29 mouse cellular contexts compared by ENCODE assay signal in the genomic region with DNA sequence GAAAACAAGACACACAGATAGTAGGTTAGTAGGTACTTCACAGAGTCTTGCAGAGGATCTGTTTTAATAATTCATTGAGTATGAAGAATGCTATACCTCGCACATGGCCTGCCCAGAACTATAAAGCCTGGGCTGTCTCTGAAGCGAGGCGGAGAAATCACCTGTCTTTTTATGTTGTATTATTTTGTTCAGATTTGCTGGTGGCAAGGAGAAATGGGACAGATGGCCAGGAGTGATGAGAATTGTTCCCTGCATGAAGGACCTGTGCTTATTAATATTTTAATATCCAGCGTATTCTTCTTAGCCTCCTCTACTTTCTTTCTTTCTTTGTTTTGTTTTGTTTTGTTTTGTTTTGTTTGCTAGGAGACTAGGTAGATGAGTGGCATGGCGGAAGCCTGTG.
DNase-seq lines count a peak whose midpoint lies in the region; ATAC-seq and TF ChIP-seq lines count a peak whose summit lies in the region.
"Had no signal": no experiment of that assay in that cellular context is flagged by ENCODE, and none has a peak within 500 bp of the region (broad histone marks: within the 10 kb centered on the region; RNA-seq: fewer than 3 reads in every experiment).

No protein-coding gene starts in this region.

- H3K27me3 ChIP-seq in heart, adult 2 months (ENCODE audit: control insufficient read depth, insufficient read depth, low read length), result no peaks in the 10 kb centered on the region
- H3K27me3 ChIP-seq: embryonic facial prominence, embryonic 13.5 days; forebrain, embryonic 12.5 days; forebrain, embryonic 15.5 days; heart, embryonic 12.5 days; heart, embryonic 15.5 days; kidney, embryonic 15.5 days had no signal

- 80% methylated on average over 5 of the region's 5 CpGs for whole genome bisulfite sequencing in heart, adult 2 months

- H3K4me1 ChIP-seq in heart, adult 2 months (ENCODE audit: control insufficient read depth, insufficient read depth, low read length), result no peaks in the 10 kb centered on the region
- H3K4me1 ChIP-seq: embryonic facial prominence, embryonic 10.5 days; embryonic facial prominence, embryonic 13.5 days; forebrain, embryonic 12.5 days; forebrain, embryonic 15.5 days; heart, embryonic 12.5 days; heart, embryonic 15.5 days; hindbrain, embryonic 10.5 days; kidney, embryonic 15.5 days had no signal

- no peaks in the 10 kb centered on the region for H3K79me2 ChIP-seq in heart, adult 2 months (replicated peaks; ENCODE audit: control insufficient read depth, insufficient read depth, low read length)

- no peak for TF ChIP-seq CTCF in heart, adult 2 months (IDR thresholded peaks at IDR 0.05)

- H3K9ac ChIP-seq in heart, adult 2 months (ENCODE audit: low read depth, low read length), result no peak overlapping the region
- H3K9ac ChIP-seq: embryonic facial prominence, embryonic 13.5 days; forebrain, embryonic 12.5 days; forebrain, embryonic 15.5 days; heart, embryonic 12.5 days; heart, embryonic 15.5 days; hindbrain, embryonic 14.5 days; kidney, embryonic 15.5 days had no signal

- no peak for TF ChIP-seq EP300 in heart, adult 2 months (IDR thresholded peaks at IDR 0.05; ENCODE audit: insufficient read depth, low read depth, low read length)

- H3K4me3 ChIP-seq in heart, adult 2 months, result no peak overlapping the region
- H3K4me3 ChIP-seq: embryonic facial prominence, embryonic 10.5 days; embryonic facial prominence, embryonic 13.5 days; erythroblast, embryonic 14.5 days; forebrain, embryonic 12.5 days; forebrain, embryonic 15.5 days; heart, embryonic 12.5 days; heart, embryonic 15.5 days; hindbrain, embryonic 10.5 days; kidney, embryonic 15.5 days had no signal

- ATAC-seq in cerebellum, adult (ENCODE audit: insufficient number of reproducible peaks, low FRiP score, low TSS enrichment), result peak; percentile 79
- ATAC-seq: activated CD4-positive, CD25-positive, alpha-beta regulatory T cell, adult 4 months; forebrain, embryonic 15.5 days; hindbrain, postnatal 0 days; inflammation-experienced regulatory T-cells, adult 6 months; intestine, embryonic 16.5 days had no signal

- no peak for DNase-seq in cerebellum, postnatal 4 days (ENCODE audit: low spot score in 2 of 2)
- DNase-seq in heart, adult 2 months, result no peak
- no peak for DNase-seq in heart, adult 9 months (ENCODE audit: low spot score in 2 of 2)
- peak; percentile 58 for DNase-seq in cerebellum, adult 9-10 months
- peak; percentile 18 to 28 for DNase-seq in cerebellum, postnatal 36 days
- no peak for DNase-seq in frontal cortex, postnatal 25 days (ENCODE audit: low spot score in 2 of 2)
- DNase-seq in ovary, adult 18-20 months (ENCODE audit: low spot score), result no peak
- DNase-seq: adrenal gland, postnatal 10 days; adrenal gland, postnatal 36 days; embryo, embryonic 11 days; gastrocnemius, postnatal 10 days; gastrocnemius, postnatal 36 days; heart, postnatal 36 days; kidney, adult 8-10 months had no signal

- H3K27ac ChIP-seq in heart, adult 2 months, result peak overlapping the region; percentile 11
- H3K27ac ChIP-seq: embryonic facial prominence, embryonic 10.5 days; embryonic facial prominence, embryonic 13.5 days; forebrain, embryonic 12.5 days; forebrain, embryonic 15.5 days; heart, embryonic 15.5 days; hindbrain, embryonic 10.5 days; hindbrain, embryonic 14.5 days; hindbrain, postnatal 0 days; kidney, embryonic 15.5 days had no signal

- intact Hi-C loops in heart, adult 2 months (cut with DNase I), result loop anchor here (10.0 kb wide), 1 partner anchor 122 kb away; no protein-coding TSS in a partner anchor

- no peak for TF ChIP-seq POLR2A in heart, adult 2 months (IDR thresholded peaks at IDR 0.05; ENCODE audit: insufficient read depth, low read depth, low read length)

- peaks cover 2% of the 10 kb centered on the region; the same call in 1 of the 2 replicates for H3K36me3 ChIP-seq in heart, adult 2 months (ENCODE audit: control insufficient read depth, insufficient read depth, low read length)
- H3K36me3 ChIP-seq: embryonic facial prominence, embryonic 10.5 days; embryonic facial prominence, embryonic 13.5 days; forebrain, embryonic 12.5 days; forebrain, embryonic 15.5 days; heart, embryonic 12.5 days; heart, embryonic 15.5 days; hindbrain, embryonic 10.5 days; kidney, embryonic 15.5 days had no signal

Comparison
In these comparisons a context has a peak if more than half of its experiments do, and no peak if none do; other contexts are left out.
1. DNase-seq: peak in cerebellum, adult 9-10 months (single experiment) and cerebellum, postnatal 36 days (2 of 2); none in cerebellum, postnatal 4 days (0 of 2), heart, adult 2 months (0 of 2), heart, adult 9 months (0 of 2), frontal cortex, postnatal 25 days (0 of 2) and ovary, adult 18-20 months (single experiment).